Mouse (Mus musculus) hindbrain, embryonic 14.5 days (tissue): Measurements from ENCODE around the gene Fermt1. TPM values are rescaled to one million over a fixed set of nuclear protein-coding genes. Genes with fewer than 3 reads are reported as not detected.

Experiments
- ATAC-seq: fragments of 200-750 bp; cut with Nextera tagmentation; 2 replicates; pipeline ENCODE4 v1.8.0; 2017; ENCODE audit warnings: moderate number of reproducible peaks, mild to moderate bottlenecking, moderate TSS enrichment, moderate library complexity; ENCODE audit not compliant: low FRiP score
- DNase-seq: peaks from one replicate; pipeline ENCODE4 v3.0.0-alpha.2; 2015; ENCODE audit warnings: low spot score
- H3K27ac ChIP-seq: fragments of 300-500 bp; sonication (generic); 2 replicates; pipeline ENCODE4 v1.5.1; 2014; ENCODE audit warnings: mild to moderate bottlenecking, moderate library complexity
- H3K27me3 ChIP-seq: fragments of 300-500 bp; sonication (generic); 2 replicates; pipeline ENCODE4 v1.6.1; 2014; ENCODE audit warnings: mild to moderate bottlenecking, low read length, mixed read lengths; ENCODE audit not compliant: control insufficient read depth, insufficient read depth
- H3K36me3 ChIP-seq: fragments of 300-500 bp; sonication (generic); replicated peaks from 2 replicates; pipeline ENCODE4 v1.6.1; 2014; ENCODE audit not compliant: control insufficient read depth, insufficient read depth
- H3K4me1 ChIP-seq: fragments of 300-500 bp; sonication (generic); replicated peaks from 2 replicates; pipeline ENCODE4 v1.6.1; 2014; ENCODE audit warnings: antibody characterized with exemption, low read length, mixed read lengths; ENCODE audit not compliant: control insufficient read depth, insufficient read depth
- H3K4me2 ChIP-seq: fragments of 300-500 bp; sonication (generic); replicated peaks from 2 replicates; pipeline ENCODE4 v1.6.1; 2014; ENCODE audit warnings: mild to moderate bottlenecking, moderate library complexity
- H3K4me3 ChIP-seq: fragments of 300-500 bp; sonication (generic); replicated peaks from 2 replicates; pipeline ENCODE4 v1.5.1; 2014; ENCODE audit warnings: mild to moderate bottlenecking, low read length
- H3K9ac ChIP-seq: fragments of 300-500 bp; sonication (generic); 2 replicates; pipeline ENCODE4 v1.6.1; 2014
- H3K9me3 ChIP-seq: fragments of 300-500 bp; sonication (generic); 2 replicates; pipeline ENCODE4 v1.6.1; 2016; ENCODE audit warnings: low read length; ENCODE audit not compliant: control insufficient read depth
- WGBS: fragments of 180-500 bp; shearing (Covaris S2); extraction: QIAGEN DNeasy Blood & Tissue Kit; methylation state at CpG from one replicate; pipeline ENCODE4 v1.1.7; 2014; 5-methylcytosine and 5-hydroxymethylcytosine counted together
- polyA plus RNA-seq: library from polyadenylated mRNA; unstranded; fragments of >200 nt; fragmentation: Nextera tagmentation; extraction: Ambion mirVana; gene quantifications from 2 replicates; pipeline ENCODE4 v1.2.1, GENCODE M21; 2014

Fermt1 gene
- polyA plus RNA-seq, 1 experiment from 2014 or later = not detected

DNA sequence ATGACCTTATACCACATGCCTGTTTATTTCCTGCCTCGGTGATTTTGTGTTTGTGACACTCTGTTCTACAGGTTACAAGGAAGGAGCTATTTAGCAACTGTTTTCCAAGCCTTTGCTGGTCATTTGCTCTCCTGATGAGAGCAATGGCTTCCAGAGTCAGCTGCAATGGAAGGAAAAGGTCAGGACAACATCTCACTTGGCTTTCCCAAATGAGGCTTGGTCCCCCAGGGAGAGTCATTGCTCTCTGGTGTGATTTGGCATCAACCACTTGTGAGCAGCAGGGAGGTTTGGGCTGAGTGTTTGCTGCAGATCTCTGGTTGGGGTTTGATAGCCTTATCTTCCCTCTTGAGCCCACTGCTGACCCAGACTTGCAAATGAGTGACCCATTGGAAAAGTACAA is 45.1 kb downstream of the Fermt1 start:
- no peak for DNase-seq
- no peak overlapping the region for H3K27ac ChIP-seq
- 94% methylated on average over 1 of the region's 1 CpGs for WGBS
- H3K9me3 ChIP-seq = no peaks in the 10 kb centered on the region
- H3K27me3 ChIP-seq = no peaks in the 10 kb centered on the region
- ATAC-seq = no peak
- no peak overlapping the region for H3K9ac ChIP-seq
- H3K36me3 ChIP-seq = no peaks in the 10 kb centered on the region
- H3K4me3 ChIP-seq = no peak overlapping the region
- H3K4me1 ChIP-seq = no peaks in the 10 kb centered on the region
- no peak overlapping the region for H3K4me2 ChIP-seq

DNA sequence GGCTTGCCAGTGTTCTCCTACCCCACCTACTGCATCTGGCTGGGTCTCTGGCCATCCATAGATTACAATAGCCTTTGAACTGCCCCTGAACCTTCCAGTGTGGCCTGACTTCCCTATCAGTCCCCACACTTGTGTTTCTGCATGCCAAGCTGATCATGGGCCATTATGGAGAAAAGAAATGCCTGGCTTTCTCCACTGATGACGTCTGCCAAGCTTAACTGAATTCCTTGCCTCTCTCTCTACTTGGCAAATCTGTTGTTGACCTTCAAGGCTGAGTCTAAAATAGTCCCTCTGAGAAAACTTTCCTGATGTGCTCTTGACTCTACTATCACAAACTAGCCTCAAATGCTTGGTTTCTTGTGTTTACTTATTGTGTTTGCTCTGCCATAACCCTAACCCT is 47.5 kb downstream of the Fermt1 start:
- Histone ChIP-seq H3K27me3 (no peaks in the 10 kb centered on the region), H3K4me3 (no peak overlapping the region), H3K4me2 (no peak overlapping the region), H3K4me1 (no peaks in the 10 kb centered on the region), H3K9ac (no peak overlapping the region), H3K27ac (no peak overlapping the region), H3K36me3 (no peaks in the 10 kb centered on the region), H3K9me3 (no peaks in the 10 kb centered on the region)
- WGBS = 60% methylated on average over 1 of the region's 1 CpGs
- ATAC-seq (no peak), DNase-seq (no peak)

GRCm38 (mm10) chr2:132893826-132894225 is 51.9 kb downstream of the Fermt1 start:
- H3K4me3 ChIP-seq = no peak overlapping the region
- no peak overlapping the region for H3K9ac ChIP-seq
- WGBS = 89% methylated on average over 5 of the region's 5 CpGs
- H3K4me1 ChIP-seq = no peaks in the 10 kb centered on the region
- H3K4me2 ChIP-seq = no peak overlapping the region
- ATAC-seq (no peak), DNase-seq (no peak)
- no peak overlapping the region for H3K27ac ChIP-seq
- H3K9me3 ChIP-seq = no peaks in the 10 kb centered on the region
- no peaks in the 10 kb centered on the region for H3K36me3 ChIP-seq
- no peaks in the 10 kb centered on the region for H3K27me3 ChIP-seq

GRCm38 (mm10) chr2:132885312-132885711 is 60.4 kb downstream of the Fermt1 start:
- DNase-seq (no peak), ATAC-seq (no peak)
- Histone ChIP-seq H3K36me3 (no peaks in the 10 kb centered on the region), H3K9me3 (no peaks in the 10 kb centered on the region), H3K4me2 (no peak overlapping the region), H3K27ac (no peak overlapping the region), H3K4me1 (0 out of 2 replicates have a peak, but pooled peaks cover 4% of the 10 kb centered on the region), H3K27me3 (peaks cover 17% of the 10 kb centered on the region), H3K9ac (no peak overlapping the region), H3K4me3 (no peak overlapping the region)
- WGBS = 95% methylated on average over 7 of the region's 7 CpGs

DNA sequence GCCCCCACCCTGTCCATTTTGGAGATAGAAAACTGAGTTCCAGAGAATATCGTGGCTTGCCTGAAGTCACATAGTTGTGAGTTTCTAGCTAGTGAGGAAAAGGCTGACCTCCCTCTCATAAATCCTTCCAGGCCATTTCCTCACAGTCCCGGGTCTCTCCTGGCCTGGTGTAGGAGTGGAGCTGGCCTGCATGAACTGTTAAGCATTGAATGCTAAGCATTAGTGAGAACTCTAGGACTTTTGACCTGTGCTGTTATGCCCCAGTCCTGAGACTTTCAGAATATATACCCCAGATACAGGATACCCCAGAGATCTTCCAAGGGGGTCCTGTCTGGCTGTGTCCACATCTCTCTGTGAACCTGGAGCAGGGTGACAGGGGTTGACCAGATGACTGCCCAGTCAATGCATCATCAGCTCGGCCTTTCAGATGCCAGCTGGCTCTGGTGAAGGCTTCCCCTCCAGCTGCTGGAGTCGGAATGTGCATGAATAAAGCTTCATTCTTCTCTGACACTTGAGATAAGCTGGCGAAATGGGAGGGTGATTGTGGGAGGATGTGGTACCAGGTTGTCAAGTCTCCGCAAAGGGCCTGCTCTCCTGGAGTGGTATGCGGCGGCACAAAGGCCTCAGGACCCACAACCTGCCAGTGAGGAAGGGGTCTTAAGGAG is 61.3 kb downstream of the Fermt1 start:
- 81% methylated on average over 8 of the region's 8 CpGs for WGBS
- Histone ChIP-seq H3K36me3 (no peaks in the 10 kb centered on the region), H3K4me2 (no peak overlapping the region), H3K9ac (no peak overlapping the region), H3K4me1 (0 out of 2 replicates have a peak, but pooled peaks cover 4% of the 10 kb centered on the region), H3K27me3 (peaks cover 18% of the 10 kb centered on the region), H3K4me3 (no peak overlapping the region), H3K27ac (no peak overlapping the region), H3K9me3 (no peaks in the 10 kb centered on the region)
- ATAC-seq (no peak), DNase-seq (no peak)

DNA sequence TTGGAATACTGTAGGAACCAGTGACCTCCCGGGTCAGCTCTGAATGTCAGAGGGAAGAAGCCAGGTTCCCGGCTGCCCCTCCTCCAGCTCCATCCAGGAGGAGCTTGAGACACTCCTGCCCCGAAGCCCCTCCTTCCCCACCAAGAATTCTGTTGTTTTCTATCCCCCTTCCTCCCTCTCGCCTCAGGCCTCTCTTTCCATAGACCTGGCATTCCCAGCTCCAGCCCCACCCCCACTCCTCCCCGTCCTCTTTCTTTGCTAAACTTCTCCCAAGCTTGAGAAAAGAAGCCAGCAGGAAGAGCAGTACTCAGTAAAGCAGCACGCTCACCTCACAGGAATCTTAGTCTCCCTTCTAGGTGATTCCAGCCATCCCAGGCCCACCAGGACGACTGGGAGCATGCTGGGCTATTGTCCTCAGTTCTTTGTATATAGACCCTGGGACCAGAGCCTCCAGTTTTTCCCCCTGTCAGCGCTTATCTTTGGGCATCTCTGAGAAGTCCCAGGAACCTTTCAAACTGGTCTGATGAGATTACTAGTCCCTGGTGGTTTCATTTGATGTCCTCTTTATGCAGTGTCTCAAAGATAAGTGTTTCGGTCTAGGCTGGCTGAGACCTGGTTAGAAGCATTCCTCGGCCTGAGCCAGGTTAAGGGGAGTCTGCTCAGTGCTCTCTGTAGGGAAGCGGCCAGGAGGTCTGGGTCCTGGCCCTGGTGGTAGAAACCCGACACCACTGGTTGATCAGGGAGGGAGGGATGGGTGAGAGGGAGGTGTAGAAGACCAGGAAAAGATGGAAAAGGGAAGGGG is 64.7 kb downstream of the Fermt1 start, which contains the start of gene Lrrn4:
TSS of gene Lrrn4 (minus strand) at position 48 of the 802 bp plus-strand sequence.
- no peaks in the 10 kb centered on the region for H3K9me3 ChIP-seq
- no peak within 1 kb of the TSS for H3K27ac ChIP-seq
- WGBS = 4% methylated on average over 12 of the region's 12 CpGs
- peak within 1 kb of the TSS; percentile 53 for H3K4me3 ChIP-seq
- DNase-seq = no peak
- no peak for ATAC-seq
- peaks cover 9% of the 10 kb centered on the region for H3K4me1 ChIP-seq
- peaks cover 39% of the 10 kb centered on the region for H3K27me3 ChIP-seq
- no peaks in the 10 kb centered on the region for H3K36me3 ChIP-seq
- peak within 1 kb of the TSS; percentile 72 for H3K4me2 ChIP-seq
- H3K9ac ChIP-seq = peak within 1 kb of the TSS; percentile 48

DNA sequence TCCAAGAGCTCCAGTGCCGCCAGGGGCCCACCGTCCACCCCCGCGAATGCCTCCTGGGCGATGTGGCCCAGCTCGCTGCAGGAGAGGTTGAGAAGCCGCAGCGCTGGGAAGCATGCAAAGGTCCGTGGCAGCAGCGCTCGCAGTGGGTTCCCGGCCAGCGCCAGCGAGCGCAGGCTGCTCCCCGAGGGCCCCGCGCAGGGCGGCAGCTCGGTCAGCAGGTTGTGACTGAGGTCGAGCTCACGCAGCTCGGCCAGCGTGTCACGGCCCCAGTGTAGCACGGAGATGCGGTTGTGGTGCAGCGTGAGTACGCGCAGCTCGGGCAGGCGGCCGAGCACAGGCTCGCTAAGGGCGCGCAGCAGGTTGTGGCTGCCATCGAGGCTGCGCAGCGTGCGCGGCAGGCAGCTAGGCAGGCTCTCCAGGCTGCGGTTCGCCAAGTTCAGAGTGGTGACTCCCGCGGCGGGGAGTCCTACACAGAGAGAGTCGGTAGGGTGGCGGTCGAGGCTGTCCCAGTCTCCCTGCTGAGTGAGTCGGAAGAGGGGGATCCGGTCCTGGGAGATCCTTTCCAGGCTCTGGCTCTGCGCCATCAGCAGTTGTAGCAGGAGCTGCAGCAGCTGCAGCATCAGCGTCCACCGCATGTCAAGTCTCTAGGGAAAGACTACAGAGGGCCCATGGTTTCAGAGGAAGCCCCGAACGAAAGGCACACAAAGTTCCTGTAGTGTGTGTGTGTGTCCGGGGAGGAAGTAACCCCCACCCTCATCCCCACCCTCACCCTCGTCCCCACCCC is 66.3 kb downstream of the Fermt1 start:
- Histone ChIP-seq H3K36me3 (no peaks in the 10 kb centered on the region), H3K27me3 (peaks cover 39% of the 10 kb centered on the region), H3K27ac (no peak overlapping the region), H3K4me2 (peak overlapping the region; percentile 72), H3K9ac (peak overlapping the region; percentile 48), H3K4me3 (peak overlapping the region; percentile 53), H3K4me1 (peaks cover 9% of the 10 kb centered on the region), H3K9me3 (no peaks in the 10 kb centered on the region)
- peak; percentile 75 for ATAC-seq
- WGBS = under 1% methylated on average over 58 of the region's 58 CpGs
- peak; percentile 65 for DNase-seq

DNA sequence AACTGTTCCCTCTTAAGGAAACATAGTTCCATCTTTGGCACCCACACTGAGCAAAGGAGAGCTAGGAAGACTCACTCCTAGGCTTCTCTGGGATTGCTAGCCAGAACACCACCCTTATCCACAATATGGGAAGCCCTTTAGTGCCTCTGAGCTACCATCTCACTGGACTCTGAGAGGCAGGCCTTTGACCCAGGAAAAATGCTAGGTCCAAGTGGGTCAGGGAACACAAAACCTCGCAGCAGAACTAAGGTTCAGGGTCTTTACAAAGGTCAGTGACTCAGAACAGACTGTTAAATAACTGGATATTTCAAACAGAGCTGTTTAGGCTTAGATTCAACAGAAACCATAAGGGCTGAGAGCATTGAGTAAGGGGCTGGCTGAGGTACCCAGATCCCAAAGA is 68.7 kb downstream of the Fermt1 start:
- 66% methylated on average over 1 of the region's 1 CpGs for WGBS
- Histone ChIP-seq H3K4me1 (peaks cover 9% of the 10 kb centered on the region), H3K4me2 (no peak overlapping the region), H3K9ac (no peak overlapping the region), H3K27ac (no peak overlapping the region), H3K36me3 (no peaks in the 10 kb centered on the region), H3K27me3 (peaks cover 38% of the 10 kb centered on the region), H3K9me3 (no peaks in the 10 kb centered on the region), H3K4me3 (no peak overlapping the region)
- DNase-seq (no peak), ATAC-seq (no peak)
